Mouse (Mus musculus) midbrain, embryonic 16.5 days (tissue): ENCODE measurements around the gene Eng. TPM values are rescaled to one million over a fixed set of nuclear protein-coding genes. Genes with fewer than 3 reads are reported as not detected.
A peak's percentile ranks its signal among the peaks of the same experiment; 100 is the strongest.

ENCODE experiments used
- ATAC-seq: fragments of 200-750 bp; cut with Nextera tagmentation; 2 replicates; pipeline ENCODE4 v1.8.0; 2017; ENCODE audit warnings: moderate TSS enrichment
- H3K27ac ChIP-seq: fragments of 300-500 bp; sonication (generic); 2 replicates; pipeline ENCODE4 v1.5.1; 2014; ENCODE audit warnings: mild to moderate bottlenecking, low read length, mixed read lengths
- H3K27me3 ChIP-seq: fragments of 300-500 bp; sonication (generic); 2 replicates; pipeline ENCODE4 v1.6.1; 2014; ENCODE audit warnings: low read depth, low read length, mixed read lengths; ENCODE audit not compliant: control insufficient read depth, insufficient read depth
- H3K36me3 ChIP-seq: fragments of 300-500 bp; sonication (generic); 2 replicates; pipeline ENCODE4 v1.6.1; 2014; ENCODE audit warnings: mild to moderate bottlenecking, low read length, moderate library complexity, mixed read lengths; ENCODE audit not compliant: control insufficient read depth, insufficient read depth
- H3K4me1 ChIP-seq: fragments of 300-500 bp; sonication (generic); 2 replicates; pipeline ENCODE4 v1.6.1; 2014; ENCODE audit warnings: mild to moderate bottlenecking, low read length, mixed read lengths; ENCODE audit not compliant: control insufficient read depth, insufficient read depth
- H3K4me2 ChIP-seq: fragments of 300-500 bp; sonication (generic); 2 replicates; pipeline ENCODE4 v1.6.1; 2014; ENCODE audit warnings: mild to moderate bottlenecking, low read length, mixed read lengths
- H3K4me3 ChIP-seq: fragments of 300-500 bp; sonication (generic); 2 replicates; pipeline ENCODE4 v1.5.1; 2014; ENCODE audit warnings: low read depth, mild to moderate bottlenecking, low read length, moderate library complexity, mixed read lengths
- H3K9ac ChIP-seq: fragments of 300-500 bp; sonication (generic); 2 replicates; pipeline ENCODE4 v1.6.1; 2014; ENCODE audit warnings: low read depth, low read length, mixed read lengths
- H3K9me3 ChIP-seq: fragments of 300-500 bp; sonication (generic); replicated peaks from 2 replicates; pipeline ENCODE4 v1.6.1; 2014; ENCODE audit warnings: mild to moderate bottlenecking, low read length, mixed read lengths; ENCODE audit not compliant: control insufficient read depth, poor library complexity, severe bottlenecking
- WGBS: fragments of 180-500 bp; shearing (Covaris S2); extraction: QIAGEN DNeasy Blood & Tissue Kit; methylation state at CpG from one replicate; pipeline ENCODE4 v1.1.7; 2014; 5-methylcytosine and 5-hydroxymethylcytosine counted together
- polyA plus RNA-seq: library from polyadenylated mRNA; unstranded; fragments of >200 nt; fragmentation: Nextera tagmentation; extraction: Ambion mirVana; gene quantifications from 2 replicates; pipeline ENCODE4 v1.2.1, GENCODE M21; 2015

Gene Eng
- polyA plus RNA-seq, 1 experiment from 2014 or later: 27.2 TPM

GRCm38 (mm10) chr2:32628044-32628550, 18.3 kb upstream of the Eng start:
- peak overlapping the region; percentile 11; the same call in 1 of the 2 replicates for H3K4me2 ChIP-seq
- H3K4me1 ChIP-seq: peaks cover 47% of the 10 kb centered on the region
- H3K9ac ChIP-seq: peak overlapping the region; percentile 47
- no peaks in the 10 kb centered on the region for H3K9me3 ChIP-seq
- 62% methylated on average over 4 of the region's 4 CpGs for WGBS
- no peak overlapping the region for H3K4me3 ChIP-seq
- no peak overlapping the region for H3K27ac ChIP-seq
- ATAC-seq: no peak
- H3K36me3 ChIP-seq: no peaks in the 10 kb centered on the region
- no peaks in the 10 kb centered on the region for H3K27me3 ChIP-seq

- Histone ChIP-seq H3K9ac (peak overlapping the region; percentile 47; the same call in 1 of the 2 replicates), H3K36me3 (0 out of 2 replicates have a peak, but pooled peaks cover under 1% of the 10 kb centered on the region), H3K4me3 (no peak overlapping the region), H3K9me3 (no peaks in the 10 kb centered on the region), H3K27ac (0 out of 2 replicates have a peak overlapping the region, but pooled peaks have one; percentile 13), H3K4me1 (peaks cover 47% of the 10 kb centered on the region), H3K27me3 (no peaks in the 10 kb centered on the region), H3K4me2 (peak overlapping the region; percentile 37; the same call in 1 of the 2 replicates)
- ATAC-seq: peak; percentile 26; the same call in 1 of the 2 replicates
- whole genome bisulfite sequencing: 34% methylated on average over 5 of the region's 5 CpGs
Observed at GRCm38 (mm10) chr2:32628729-32629128, 17.7 kb upstream of the Eng start.

- 28% methylated on average over 9 of the region's 9 CpGs for WGBS
- Histone ChIP-seq H3K36me3 (0 out of 2 replicates have a peak, but pooled peaks cover 2% of the 10 kb centered on the region), H3K9me3 (no peaks in the 10 kb centered on the region), H3K4me2 (peak overlapping the region; percentile 37), H3K9ac (peak overlapping the region; percentile 20; the same call in 1 of the 2 replicates), H3K27me3 (no peaks in the 10 kb centered on the region), H3K27ac (peak overlapping the region; percentile 54), H3K4me1 (peaks cover 47% of the 10 kb centered on the region), H3K4me3 (peak overlapping the region; percentile 4; the same call in 1 of the 2 replicates)
- ATAC-seq: peak; percentile 63
Observed at GRCm38 (mm10) chr2:32629276-32629976, 17.0 kb upstream of the Eng start.

DNA sequence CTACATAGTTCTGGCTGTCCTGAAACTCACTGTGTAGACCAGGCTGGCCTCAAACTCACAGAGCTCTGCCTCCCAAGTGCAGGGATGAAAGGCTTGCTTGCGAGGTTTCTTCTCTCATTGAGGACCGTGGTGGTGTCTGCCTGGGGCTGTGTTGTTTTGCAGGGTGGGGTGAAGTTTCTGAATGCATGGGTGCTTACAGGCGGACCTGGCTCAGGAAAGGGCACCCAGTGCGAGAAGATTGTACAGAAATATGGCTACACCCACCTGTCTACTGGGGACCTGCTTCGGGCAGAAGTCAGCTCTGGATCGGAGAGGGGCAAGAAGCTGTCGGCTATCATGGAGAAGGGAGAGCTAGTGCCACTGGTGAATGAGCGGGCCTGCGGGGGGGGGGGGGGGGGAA, 16.4 kb upstream of the Eng start:
- Histone ChIP-seq H3K27ac (no peak overlapping the region), H3K9ac (no peak overlapping the region)

DNA sequence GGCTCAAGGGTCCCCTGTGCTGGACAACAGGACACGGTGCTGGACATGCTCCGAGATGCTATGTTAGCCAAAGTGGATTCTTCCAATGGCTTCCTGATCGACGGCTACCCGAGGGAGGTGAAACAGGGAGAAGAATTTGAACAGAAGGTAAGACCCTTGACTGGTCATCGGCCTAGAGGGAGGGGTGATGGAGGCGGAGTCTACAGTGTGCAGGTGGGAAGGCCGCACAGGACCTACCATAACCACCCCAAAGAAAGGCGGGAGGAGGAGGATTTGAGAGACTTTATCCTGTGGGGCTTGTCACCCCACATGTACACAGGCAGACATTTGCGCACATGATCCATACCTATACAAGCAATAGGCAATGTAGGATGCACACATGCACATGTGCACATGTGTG, 15.3 kb upstream of the Eng start:
- Histone ChIP-seq H3K27ac (no peak overlapping the region), H3K4me1 (peaks cover 36% of the 10 kb centered on the region), H3K4me2 (no peak overlapping the region), H3K9ac (no peak overlapping the region), H3K4me3 (no peak overlapping the region), H3K36me3 (0 out of 2 replicates have a peak, but pooled peaks cover 2% of the 10 kb centered on the region), H3K9me3 (no peaks in the 10 kb centered on the region), H3K27me3 (no peaks in the 10 kb centered on the region)
- no peak for ATAC-seq
- WGBS: 85% methylated on average over 10 of the region's 10 CpGs

More for the DNA sequence above, 16.4 kb upstream of the Eng start:
- WGBS: 81% methylated on average over 7 of the region's 9 CpGs
- no peak for ATAC-seq
- Histone ChIP-seq H3K4me3 (no peak overlapping the region), H3K4me1 (peaks cover 44% of the 10 kb centered on the region), H3K36me3 (0 out of 2 replicates have a peak, but pooled peaks cover 2% of the 10 kb centered on the region), H3K9me3 (no peaks in the 10 kb centered on the region), H3K27me3 (no peaks in the 10 kb centered on the region), H3K4me2 (no peak overlapping the region)

GRCm38 (mm10) chr2:32631737-32632394, 14.5 kb upstream of the Eng start:
- Histone ChIP-seq H3K9me3 (no peaks in the 10 kb centered on the region), H3K36me3 (0 out of 2 replicates have a peak, but pooled peaks cover 2% of the 10 kb centered on the region), H3K4me2 (no peak overlapping the region), H3K9ac (no peak overlapping the region), H3K27ac (no peak overlapping the region), H3K4me3 (no peak overlapping the region), H3K27me3 (no peaks in the 10 kb centered on the region), H3K4me1 (peaks cover 27% of the 10 kb centered on the region)
- no peak for ATAC-seq
- 54% methylated on average over 7 of the region's 7 CpGs for WGBS

DNA sequence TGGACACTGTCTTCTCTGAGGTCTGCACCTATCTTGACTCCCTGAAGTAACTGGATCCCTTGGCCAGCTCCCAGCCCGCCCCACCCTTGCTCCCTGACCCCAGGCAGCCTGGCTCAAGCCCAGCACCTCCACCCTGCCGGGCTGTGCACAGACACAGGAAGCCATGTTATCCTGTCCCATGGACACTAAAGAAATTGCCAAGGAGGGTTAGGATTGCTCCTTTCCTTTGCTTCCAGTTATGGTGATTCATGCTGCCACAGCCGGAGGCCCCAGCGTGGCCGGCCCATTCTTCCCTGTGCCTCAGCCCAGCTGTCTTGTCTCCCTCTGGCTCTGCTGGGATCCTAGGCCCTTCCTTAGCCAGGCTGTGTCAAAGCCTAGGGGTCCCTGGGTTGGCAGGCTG, 12.7 kb upstream of the Eng start:
- Histone ChIP-seq H3K4me3 (no peak overlapping the region), H3K4me1 (peaks cover 11% of the 10 kb centered on the region), H3K9ac (no peak overlapping the region; the same call in 1 of the 2 replicates), H3K36me3 (0 out of 2 replicates have a peak, but pooled peaks cover 2% of the 10 kb centered on the region), H3K9me3 (no peaks in the 10 kb centered on the region), H3K27me3 (no peaks in the 10 kb centered on the region), H3K4me2 (no peak overlapping the region), H3K27ac (no peak overlapping the region)
- WGBS: 71% methylated on average over 5 of the region's 5 CpGs
- no peak for ATAC-seq

- Histone ChIP-seq H3K9ac (no peak overlapping the region), H3K4me2 (no peak overlapping the region), H3K27me3 (no peaks in the 10 kb centered on the region), H3K36me3 (0 out of 2 replicates have a peak, but pooled peaks cover 2% of the 10 kb centered on the region), H3K9me3 (no peaks in the 10 kb centered on the region), H3K27ac (no peak overlapping the region), H3K4me3 (no peak overlapping the region), H3K4me1 (peaks cover 2% of the 10 kb centered on the region)
- WGBS: 86% methylated on average over 10 of the region's 10 CpGs
- no peak for ATAC-seq
Observed at GRCm38 (mm10) chr2:32634277-32635105, 11.9 kb upstream of the Eng start.
